Comparison of ENCODE assay signal across 21 mouse cellular contexts in genomic region chr12:80010947-80011346, GRCm38 (mm10).
DNase-seq lines count a peak whose midpoint lies in the region; ATAC-seq and TF ChIP-seq lines count a peak whose summit lies in the region.
"Had no signal": no experiment of that assay in that cellular context is flagged by ENCODE, and none has a peak within 500 bp of the region (broad histone marks: within the 10 kb centered on the region; RNA-seq: fewer than 3 reads in every experiment).

No protein-coding gene starts in this region.

- intact Hi-C loops in heart, postnatal 10 days (cut with DNase I), result loop anchor here (5.0 kb wide), 1 partner anchor 39 kb away; no protein-coding TSS in a partner anchor
- intact Hi-C loops in left cerebral cortex, postnatal 36 days (cut with DNase I), result loop anchor here (5.0 kb wide), 1 partner anchor 101 kb away; the partner anchor contains the start of gene Zfp36l1

- DNase-seq in heart, embryonic 10.5 days (ENCODE audit: low spot score), result no peak
- no peak for DNase-seq in heart, postnatal 10 days
- DNase-seq in heart, postnatal 4 days, result no peak
- DNase-seq in lung, postnatal 36 days, result peak; percentile 47
- no peak for DNase-seq in lung, adult 2 months
- no peak for DNase-seq in left cerebral cortex, postnatal 36 days (ENCODE audit: low spot score in 2 of 2)
- DNase-seq: adrenal gland, adult 8-10 months; adrenal gland, postnatal 36 days; cerebellum, adult 2 months; cerebellum, postnatal 10 days; embryo, embryonic 11 days; heart, adult 18-20 months had no signal

- peak overlapping the region; percentile 54; the same call in 1 of the 2 replicates for H3K27ac ChIP-seq in heart, embryonic 10.5 days
- H3K27ac ChIP-seq in heart, embryonic 16.5 days (ENCODE audit: low read length), result peak overlapping the region; percentile 81; the same call in 1 of the 2 replicates
- H3K27ac ChIP-seq: embryonic facial prominence, embryonic 15.5 days; forebrain, embryonic 10.5 days; hindbrain, embryonic 15.5 days had no signal

- H3K4me2 ChIP-seq in heart, embryonic 16.5 days (ENCODE audit: low read depth, low read length), result no peak overlapping the region
- H3K4me2 ChIP-seq: embryonic facial prominence, embryonic 15.5 days; hindbrain, embryonic 15.5 days had no signal

- no peak for TF ChIP-seq CTCF in lung, adult 2 months (IDR thresholded peaks at IDR 0.05; ENCODE audit: insufficient read depth, low read length)

- H3K27me3 ChIP-seq in heart, embryonic 10.5 days (ENCODE audit: insufficient read depth, poor library complexity, severe bottlenecking), result no peaks in the 10 kb centered on the region
- H3K27me3 ChIP-seq in heart, embryonic 16.5 days (ENCODE audit: control insufficient read depth, insufficient read depth, low read length), result no peaks in the 10 kb centered on the region
- H3K27me3 ChIP-seq: CH12.LX; embryonic facial prominence, embryonic 15.5 days; hindbrain, embryonic 15.5 days had no signal

- TF ChIP-seq POLR2A in lung, adult 2 months (IDR thresholded peaks at IDR 0.05; ENCODE audit: borderline replicate concordance, extremely low read depth, low read depth, low read length), result no peak

- H3K9ac ChIP-seq in heart, embryonic 16.5 days (ENCODE audit: low read length), result no peak overlapping the region
- H3K9ac ChIP-seq: embryonic facial prominence, embryonic 15.5 days; hindbrain, embryonic 15.5 days had no signal

- peaks cover 49% of the 10 kb centered on the region for H3K4me1 ChIP-seq in heart, embryonic 10.5 days
- H3K4me1 ChIP-seq in heart, embryonic 16.5 days (ENCODE audit: control insufficient read depth, insufficient read depth, low read length), result peaks cover 27% of the 10 kb centered on the region
- peaks cover 2% of the 10 kb centered on the region; the same call in 1 of the 2 replicates for H3K4me1 ChIP-seq in lung, adult 2 months (ENCODE audit: control insufficient read depth, insufficient read depth, low read length)

- 91% methylated on average over 1 of the region's 1 CpGs for WGBS in heart, embryonic 10.5 days
- 89% methylated on average over 1 of the region's 1 CpGs for WGBS in heart, embryonic 16.5 days
- WGBS in lung, adult 2 months, result 52% methylated on average over 1 of the region's 1 CpGs

- no peak overlapping the region for H3K4me3 ChIP-seq in heart, embryonic 10.5 days
- H3K4me3 ChIP-seq in heart, embryonic 16.5 days (ENCODE audit: low read length), result no peak overlapping the region
- H3K4me3 ChIP-seq in lung, adult 2 months (replicated peaks; ENCODE audit: extremely low read depth, low read depth, low read length), result no peak overlapping the region
- H3K4me3 ChIP-seq: embryonic facial prominence, embryonic 15.5 days; erythroblast, embryonic 14.5 days; forebrain, embryonic 10.5 days; hindbrain, embryonic 10.5 days; hindbrain, embryonic 15.5 days had no signal

- no peaks in the 10 kb centered on the region for H3K9me3 ChIP-seq in heart, embryonic 10.5 days
- no peaks in the 10 kb centered on the region for H3K9me3 ChIP-seq in heart, embryonic 16.5 days (replicated peaks; ENCODE audit: control insufficient read depth, low read length)
- H3K9me3 ChIP-seq: embryonic facial prominence, embryonic 15.5 days; forebrain, embryonic 10.5 days; hindbrain, embryonic 10.5 days; hindbrain, embryonic 15.5 days had no signal

- no peak for ATAC-seq in heart, embryonic 16.5 days (replicated peaks; ENCODE audit: extremely low read depth, insufficient read depth, low FRiP score)
- ATAC-seq: forebrain, embryonic 14.5 days; intestine, postnatal 0 days had no signal

- no peaks in the 10 kb centered on the region for H3K36me3 ChIP-seq in heart, embryonic 10.5 days
- no peaks in the 10 kb centered on the region for H3K36me3 ChIP-seq in heart, embryonic 16.5 days (ENCODE audit: control insufficient read depth, insufficient read depth)
- H3K36me3 ChIP-seq: embryonic facial prominence, embryonic 15.5 days; forebrain, embryonic 10.5 days; hindbrain, embryonic 10.5 days; hindbrain, embryonic 15.5 days had no signal
